Mouse (Mus musculus) liver, embryonic 12.5 days (tissue): ENCODE results near the gene Tbxas1. TPM values are rescaled to one million over a fixed set of nuclear protein-coding genes. Genes with fewer than 3 reads are reported as not detected.

Source experiments
- ATAC-seq: fragments of 200-750 bp; cut with Nextera tagmentation; 2 replicates; pipeline ENCODE4 v1.8.0; 2017; ENCODE audit warnings: moderate number of reproducible peaks, mild to moderate bottlenecking, moderate library complexity
- H3K27ac ChIP-seq: fragments of 300-500 bp; sonication (generic); 2 replicates; pipeline ENCODE4 v1.5.1; 2016; ENCODE audit warnings: mild to moderate bottlenecking
- H3K27me3 ChIP-seq: fragments of 300-500 bp; sonication (generic); replicated peaks from 2 replicates; pipeline ENCODE4 v1.6.1; 2016; ENCODE audit warnings: mild to moderate bottlenecking, moderate library complexity
- H3K36me3 ChIP-seq: fragments of 300-500 bp; sonication (generic); 2 replicates; pipeline ENCODE4 v1.6.1; 2016; ENCODE audit warnings: mild to moderate bottlenecking, moderate library complexity
- H3K4me1 ChIP-seq: fragments of 300-500 bp; sonication (generic); 2 replicates; pipeline ENCODE4 v1.6.1; 2016
- H3K4me2 ChIP-seq: fragments of 300-500 bp; sonication (generic); 2 replicates; pipeline ENCODE4 v1.6.1; 2016; ENCODE audit warnings: mild to moderate bottlenecking, moderate library complexity
- H3K4me3 ChIP-seq: fragments of 300-500 bp; sonication (generic); 2 replicates; pipeline ENCODE4 v1.5.1; 2016; ENCODE audit warnings: mild to moderate bottlenecking, moderate library complexity
- H3K9ac ChIP-seq: fragments of 300-500 bp; sonication (generic); 2 replicates; pipeline ENCODE4 v1.6.1; 2016; ENCODE audit warnings: mild to moderate bottlenecking, moderate library complexity
- H3K9me3 ChIP-seq: fragments of 300-500 bp; sonication (generic); replicated peaks from 2 replicates; pipeline ENCODE4 v1.6.1; 2016; ENCODE audit warnings: mild to moderate bottlenecking, moderate library complexity
- whole genome bisulfite sequencing: fragments of 180-500 bp; shearing (Covaris S2); methylation state at CpG from one replicate; pipeline ENCODE4 v1.1.7; 2016; ENCODE audit not compliant: insufficient replicate concordance; 5-methylcytosine and 5-hydroxymethylcytosine counted together
- polyA plus RNA-seq: library from polyadenylated mRNA; unstranded; fragments of >200 nt; fragmentation: Nextera tagmentation; extraction: Ambion mirVana; gene quantifications from 2 replicates; pipeline ENCODE4 v1.2.1, GENCODE M21; 2016

The Tbxas1 gene
- polyA plus RNA-seq, 1 experiment from 2014 or later: 12.9 TPM

- WGBS: 71% methylated on average over 4 of the region's 4 CpGs
Measured at GRCm38 (mm10) chr6:39036204-39036603, 161.0 kb downstream of the Tbxas1 start.

GRCm38 (mm10) chr6:39040451-39040850 lies 165.2 kb downstream of the Tbxas1 start:
- peaks cover 33% of the 10 kb centered on the region for H3K27me3 ChIP-seq
- H3K36me3 ChIP-seq: no peaks in the 10 kb centered on the region
- WGBS: 75% methylated on average over 9 of the region's 9 CpGs
- no peak overlapping the region for H3K4me3 ChIP-seq
- H3K4me1 ChIP-seq: no peaks in the 10 kb centered on the region
- H3K9ac ChIP-seq: no peak overlapping the region
- no peak overlapping the region for H3K4me2 ChIP-seq
- H3K9me3 ChIP-seq: no peaks in the 10 kb centered on the region
- H3K27ac ChIP-seq: no peak overlapping the region
- no peak for ATAC-seq

More at GRCm38 (mm10) chr6:39036204-39036603, 161.0 kb downstream of the Tbxas1 start:
- Histone ChIP-seq H3K36me3 (no peaks in the 10 kb centered on the region), H3K9me3 (no peaks in the 10 kb centered on the region), H3K9ac (no peak overlapping the region), H3K27me3 (peaks cover 33% of the 10 kb centered on the region), H3K4me2 (no peak overlapping the region), H3K4me1 (no peaks in the 10 kb centered on the region), H3K27ac (no peak overlapping the region), H3K4me3 (no peak overlapping the region)
- no peak for ATAC-seq

DNA sequence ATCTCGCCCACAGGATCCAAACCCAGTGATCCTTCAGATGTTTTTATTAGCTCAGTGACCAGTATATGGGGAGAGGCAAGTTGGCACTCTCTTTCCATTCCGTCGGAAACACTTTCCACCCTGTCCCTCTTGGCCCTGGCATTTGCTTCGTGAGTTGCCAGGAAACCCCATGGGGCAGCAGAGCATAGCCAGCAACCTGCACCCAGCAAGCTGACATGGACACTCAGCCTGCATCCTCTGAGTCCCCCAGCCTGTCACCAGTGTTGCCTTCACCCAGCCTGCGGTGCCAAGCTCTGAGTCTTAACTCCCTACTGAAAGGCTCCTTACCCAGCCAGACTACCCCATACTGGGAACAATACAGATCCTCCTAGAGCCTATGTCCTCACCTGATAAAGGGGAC lies 173.9 kb downstream of the Tbxas1 start:
- Histone ChIP-seq H3K9ac (no peak overlapping the region), H3K4me2 (no peak overlapping the region), H3K27me3 (peaks cover 30% of the 10 kb centered on the region; the same call in 1 of the 2 replicates), H3K36me3 (no peaks in the 10 kb centered on the region), H3K4me1 (no peaks in the 10 kb centered on the region), H3K9me3 (no peaks in the 10 kb centered on the region), H3K27ac (no peak overlapping the region), H3K4me3 (no peak overlapping the region)
- ATAC-seq: no peak
- WGBS: 57% methylated on average over 5 of the region's 5 CpGs

- H3K27ac ChIP-seq: no peak overlapping the region
Measured at GRCm38 (mm10) chr6:39050836-39051235, 175.6 kb downstream of the Tbxas1 start.

GRCm38 (mm10) chr6:39051799-39052556 lies 176.8 kb downstream of the Tbxas1 start:
- H3K4me3 ChIP-seq: no peak overlapping the region
- no peak overlapping the region for H3K9ac ChIP-seq
- H3K9me3 ChIP-seq: no peaks in the 10 kb centered on the region
- no peak overlapping the region for H3K27ac ChIP-seq
- H3K4me1 ChIP-seq: 0 out of 2 replicates have a peak, but pooled peaks cover 6% of the 10 kb centered on the region
- peaks cover 30% of the 10 kb centered on the region; the same call in 1 of the 2 replicates for H3K27me3 ChIP-seq
- 58% methylated on average over 9 of the region's 9 CpGs for WGBS
- no peaks in the 10 kb centered on the region for H3K36me3 ChIP-seq
- ATAC-seq: no peak
- no peak overlapping the region for H3K4me2 ChIP-seq

More at GRCm38 (mm10) chr6:39050836-39051235, 175.6 kb downstream of the Tbxas1 start:
- Histone ChIP-seq H3K4me3 (no peak overlapping the region), H3K27me3 (peaks cover 30% of the 10 kb centered on the region; the same call in 1 of the 2 replicates), H3K36me3 (no peaks in the 10 kb centered on the region), H3K4me1 (0 out of 2 replicates have a peak, but pooled peaks cover 6% of the 10 kb centered on the region), H3K9ac (no peak overlapping the region), H3K4me2 (no peak overlapping the region), H3K9me3 (no peaks in the 10 kb centered on the region)
- 60% methylated on average over 6 of the region's 6 CpGs for WGBS
- no peak for ATAC-seq

DNA sequence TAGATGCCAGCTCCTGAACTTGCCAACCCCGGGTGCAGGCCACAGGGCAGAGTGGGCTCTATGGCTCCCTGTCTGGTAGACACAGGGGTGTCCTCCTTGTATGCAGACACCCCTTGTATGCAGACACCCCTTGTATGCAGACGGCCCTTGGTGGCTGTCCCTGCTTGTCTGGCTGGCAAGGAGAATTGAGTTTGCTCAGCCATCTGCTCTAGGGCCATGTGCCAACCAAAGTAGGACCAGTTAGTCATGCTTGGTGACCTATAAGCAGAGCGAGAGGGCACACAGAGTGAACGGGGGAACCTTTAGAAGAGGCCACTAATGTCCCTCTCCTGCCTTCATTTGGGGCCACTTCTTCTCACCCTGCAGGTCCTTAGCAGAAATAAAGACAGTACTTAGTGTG lies 177.4 kb downstream of the Tbxas1 start:
- 73% methylated on average over 4 of the region's 4 CpGs for WGBS
- no peak overlapping the region for H3K4me2 ChIP-seq
- ATAC-seq: no peak
- H3K27me3 ChIP-seq: peaks cover 27% of the 10 kb centered on the region; the same call in 1 of the 2 replicates
- no peak overlapping the region for H3K4me3 ChIP-seq
- no peaks in the 10 kb centered on the region for H3K36me3 ChIP-seq
- no peak overlapping the region for H3K27ac ChIP-seq
- 0 out of 2 replicates have a peak, but pooled peaks cover 6% of the 10 kb centered on the region for H3K4me1 ChIP-seq
- no peaks in the 10 kb centered on the region for H3K9me3 ChIP-seq
- no peak overlapping the region for H3K9ac ChIP-seq

- Histone ChIP-seq H3K27ac (no peak overlapping the region), H3K4me1 (peaks cover 16% of the 10 kb centered on the region), H3K4me2 (no peak overlapping the region), H3K9ac (no peak overlapping the region), H3K4me3 (no peak overlapping the region), H3K36me3 (no peaks in the 10 kb centered on the region), H3K9me3 (no peaks in the 10 kb centered on the region), H3K27me3 (peaks cover 19% of the 10 kb centered on the region; the same call in 1 of the 2 replicates)
- no peak for ATAC-seq
- WGBS: 84% methylated on average over 13 of the region's 13 CpGs
Measured at GRCm38 (mm10) chr6:39054206-39054864, 179.1 kb downstream of the Tbxas1 start.

- no peaks in the 10 kb centered on the region for H3K9me3 ChIP-seq
- H3K36me3 ChIP-seq: no peaks in the 10 kb centered on the region
- no peak overlapping the region for H3K4me2 ChIP-seq
- no peak overlapping the region for H3K27ac ChIP-seq
- H3K4me3 ChIP-seq: no peak overlapping the region
- 69% methylated on average over 6 of the region's 6 CpGs for WGBS
- H3K27me3 ChIP-seq: 0 out of 2 replicates have a peak, but pooled peaks cover 14% of the 10 kb centered on the region
- H3K9ac ChIP-seq: no peak overlapping the region
- H3K4me1 ChIP-seq: peaks cover 22% of the 10 kb centered on the region
- no peak for ATAC-seq
Measured at GRCm38 (mm10) chr6:39054878-39055508, 179.8 kb downstream of the Tbxas1 start.

- H3K9ac ChIP-seq: no peak overlapping the region
- no peak overlapping the region for H3K27ac ChIP-seq
- peaks cover 31% of the 10 kb centered on the region for H3K4me1 ChIP-seq
- no peaks in the 10 kb centered on the region for H3K36me3 ChIP-seq
- H3K9me3 ChIP-seq: no peaks in the 10 kb centered on the region
- no peak overlapping the region for H3K4me3 ChIP-seq
- H3K4me2 ChIP-seq: no peak overlapping the region
- 63% methylated on average over 7 of the region's 7 CpGs for WGBS
- H3K27me3 ChIP-seq: 0 out of 2 replicates have a peak, but pooled peaks cover 7% of the 10 kb centered on the region
- no peak for ATAC-seq
Measured at GRCm38 (mm10) chr6:39055831-39056261, 180.6 kb downstream of the Tbxas1 start.

GRCm38 (mm10) chr6:39057161-39057560 lies 182.0 kb downstream of the Tbxas1 start:
- 52% methylated on average over 1 of the region's 1 CpGs for WGBS
- Histone ChIP-seq H3K4me3 (no peak overlapping the region), H3K27me3 (0 out of 2 replicates have a peak, but pooled peaks cover 4% of the 10 kb centered on the region), H3K36me3 (no peaks in the 10 kb centered on the region), H3K4me1 (peaks cover 37% of the 10 kb centered on the region), H3K9me3 (no peaks in the 10 kb centered on the region), H3K27ac (no peak overlapping the region; the same call in 1 of the 2 replicates), H3K9ac (no peak overlapping the region), H3K4me2 (no peak overlapping the region)
- no peak for ATAC-seq

DNA sequence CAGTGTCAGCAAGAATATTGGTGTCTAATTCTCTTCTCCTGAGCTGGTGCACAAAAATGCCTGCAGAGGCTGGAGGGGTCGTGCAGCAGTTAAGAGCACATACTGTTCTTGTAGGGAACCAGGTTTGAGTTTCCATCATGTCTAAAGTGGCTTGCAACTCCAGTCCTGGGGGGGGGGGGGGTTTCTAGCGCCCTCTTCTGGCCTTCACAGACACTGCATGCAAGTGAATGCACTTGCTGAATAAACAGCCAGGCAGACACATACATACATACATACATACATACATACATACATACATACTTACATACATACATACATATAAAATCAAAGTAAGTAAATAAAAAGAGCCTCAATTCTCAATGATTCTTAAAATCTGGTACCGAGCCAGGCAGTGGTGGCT lies 183.2 kb downstream of the Tbxas1 start:
- ATAC-seq: no peak
- Histone ChIP-seq H3K36me3 (no peaks in the 10 kb centered on the region), H3K9ac (no peak overlapping the region), H3K27ac (no peak overlapping the region; the same call in 1 of the 2 replicates), H3K4me1 (peaks cover 37% of the 10 kb centered on the region), H3K4me2 (no peak overlapping the region), H3K9me3 (no peaks in the 10 kb centered on the region), H3K4me3 (no peak overlapping the region), H3K27me3 (no peaks in the 10 kb centered on the region)
- WGBS: 49% methylated on average over 3 of the region's 3 CpGs
